Mouse (Mus musculus) CD4-positive helper T cell, adult 2 months (primary cell): ENCODE results near the gene Gm4871.
"Not testable (repeated sequence)": the region's sequence is repeated elsewhere in the genome, so short reads cannot be mapped to it uniquely, and the experiment has no call there.

ENCODE experiments used
- DNase-seq: peaks from one replicate; pipeline ENCODE4 v3.0.0-alpha.2; 2012; ENCODE audit warnings: low read depth, missing footprints, low spot score

Gene Gm4871

GRCm38 (mm10) chr5:145032391-145032790 lies at the start of gene Gm4871:
TSS of gene Gm4871 (minus strand) at chr5:145032754.
- DNase-seq, result not testable (repeated sequence)

GRCm38 (mm10) chr5:145081866-145082613 lies 49.5 kb upstream of the Gm4871 start:
- DNase-seq, result no peak

GRCm38 (mm10) chr5:145075081-145075480 lies 42.5 kb upstream of the Gm4871 start:
- DNase-seq, result no peak

GRCm38 (mm10) chr5:145071342-145071741 lies 38.8 kb upstream of the Gm4871 start:
- no peak for DNase-seq

GRCm38 (mm10) chr5:145069707-145070106 lies 37.2 kb upstream of the Gm4871 start:
- peak; percentile 56 for DNase-seq

- no peak for DNase-seq
Measured at GRCm38 (mm10) chr5:145068863-145069262, 36.3 kb upstream of the Gm4871 start.

GRCm38 (mm10) chr5:145064765-145065340 lies 32.3 kb upstream of the Gm4871 start:
- no peak for DNase-seq

GRCm38 (mm10) chr5:145059524-145059923 lies 27.0 kb upstream of the Gm4871 start:
- DNase-seq, result no peak

GRCm38 (mm10) chr5:145058722-145059121 lies 26.2 kb upstream of the Gm4871 start:
- no peak for DNase-seq

- no peak for DNase-seq
Measured at GRCm38 (mm10) chr5:145057907-145058306, 25.4 kb upstream of the Gm4871 start.

GRCm38 (mm10) chr5:145054187-145054586 lies 21.6 kb upstream of the Gm4871 start:
- not testable (repeated sequence) for DNase-seq

GRCm38 (mm10) chr5:145042690-145043089 lies 10.1 kb upstream of the Gm4871 start, which contains the start of gene 1700018F24Rik:
TSS of gene 1700018F24Rik (plus strand) at chr5:145042990.
- not testable (repeated sequence) for DNase-seq

GRCm38 (mm10) chr5:145041628-145042027 lies 9.1 kb upstream of the Gm4871 start:
- DNase-seq, result peak; percentile 14

GRCm38 (mm10) chr5:145030476-145030875 lies 2.1 kb downstream of the Gm4871 start:
- not testable (repeated sequence) for DNase-seq

- DNase-seq, result not testable (repeated sequence)
Measured at GRCm38 (mm10) chr5:145020712-145021111, 11.8 kb downstream of the Gm4871 start.

- not testable (repeated sequence) for DNase-seq
Measured at GRCm38 (mm10) chr5:145020254-145020653, 12.3 kb downstream of the Gm4871 start.

- not testable (repeated sequence) for DNase-seq
Measured at GRCm38 (mm10) chr5:145016761-145017160, 15.8 kb downstream of the Gm4871 start.

GRCm38 (mm10) chr5:145014278-145014677 lies 18.3 kb downstream of the Gm4871 start:
- DNase-seq, result no peak

GRCm38 (mm10) chr5:145008878-145009659 lies 23.5 kb downstream of the Gm4871 start:
- no peak for DNase-seq

- no peak for DNase-seq
Measured at GRCm38 (mm10) chr5:145005596-145005995, 27.0 kb downstream of the Gm4871 start.

- DNase-seq, result no peak
Measured at GRCm38 (mm10) chr5:145004495-145004894, 28.1 kb downstream of the Gm4871 start.

GRCm38 (mm10) chr5:145003362-145003761 lies 29.2 kb downstream of the Gm4871 start:
- no peak for DNase-seq
